Mouse (Mus musculus) CH12.LX (cell line): ENCODE data around the gene Nfe2l1. TPM values are rescaled to one million over a fixed set of nuclear protein-coding genes. Genes with fewer than 3 reads are reported as not detected.
A peak's percentile ranks its signal among the peaks of the same experiment; 100 is the strongest.

Experiments
- DNase-seq: peaks from one replicate; pipeline ENCODE4 v3.0.0-alpha.2; 2013; ENCODE audit errors: extremely low read depth
- H3K27ac ChIP-seq: 2 replicates; pipeline ENCODE4 v1.5.1; 2012; ENCODE audit warnings: low read depth, mild to moderate bottlenecking, control low read depth, moderate library complexity; ENCODE audit not compliant: insufficient read depth
- H3K27me3 ChIP-seq: replicated peaks from 2 replicates; pipeline ENCODE3; 2012; ENCODE audit warnings: inconsistent platforms
- H3K36me3 ChIP-seq, 2 experiments: replicated peaks in 1 of 2; 2 replicates each; pipeline versions ENCODE3 to v1.6.1; 2012; ENCODE audit warnings: inconsistent platforms in 1 of 2, low read length in 1 of 2, mild to moderate bottlenecking in 1 of 2, mixed read lengths in 1 of 2, moderate library complexity in 1 of 2; ENCODE audit not compliant: control insufficient read depth in 1 of 2, insufficient read depth in 1 of 2
- H3K4me1 ChIP-seq, 2 experiments: 2 replicates each; pipeline ENCODE4 v1.6.1; 2012; ENCODE audit warnings: inconsistent platforms in 1 of 2, moderate library complexity in 1 of 2; ENCODE audit not compliant: insufficient read depth in 2 of 2, control insufficient read depth in 1 of 2
- H3K4me2 ChIP-seq: 2 replicates; pipeline ENCODE4 v1.6.1; 2012; ENCODE audit warnings: low read depth, mild to moderate bottlenecking, control low read depth; ENCODE audit not compliant: poor library complexity, insufficient read depth, severe bottlenecking
- H3K4me3 ChIP-seq, 3 experiments: fragments of 150-350 bp in 1 of 3; sonication (generic) in 1 of 3; replicated peaks in 1 of 3; 2 replicates each; pipeline versions ENCODE3 to v1.5.1; 2011 to 2012; ENCODE audit warnings: low read depth in 2 of 3, low read length in 2 of 3, mild to moderate bottlenecking in 2 of 3, moderate library complexity in 2 of 3, control low read depth in 1 of 3, improper control_type of control experiment in 1 of 3, inconsistent platforms in 1 of 3, mixed read lengths in 1 of 3; ENCODE audit not compliant: poor library complexity in 1 of 3
- H3K79me2 ChIP-seq: replicated peaks from 2 replicates; pipeline ENCODE4 v1.6.1; 2012; ENCODE audit warnings: mild to moderate bottlenecking, moderate library complexity; ENCODE audit not compliant: control insufficient read depth, poor library complexity, insufficient read depth, severe bottlenecking; ENCODE audit errors: extremely low read depth
- H3K9ac ChIP-seq: 2 replicates; pipeline ENCODE4 v1.6.1; 2012; ENCODE audit warnings: low read depth, mild to moderate bottlenecking, control low read depth, moderate library complexity; ENCODE audit not compliant: insufficient read depth
- H3K9me3 ChIP-seq: replicated peaks from 2 replicates; pipeline ENCODE3; 2012; ENCODE audit warnings: low read length, inconsistent platforms, mixed read lengths
- BHLHE40 ChIP-seq: IDR thresholded peaks from 2 replicates; pipeline ENCODE4 v1.6.1; 2011; ENCODE audit warnings: mild to moderate bottlenecking, low read depth, low read length, improper control_type of control experiment
- CHD2 ChIP-seq: IDR thresholded peaks from 2 replicates; pipeline ENCODE4 v1.6.1; 2011; ENCODE audit warnings: low read length, improper control_type of control experiment
- CTCF ChIP-seq, 2 experiments: IDR thresholded peaks in 1 of 2; conservative IDR thresholded peaks in 1 of 2; 2 replicates each; pipeline ENCODE4 v1.5.1; 2011 to 2012; ENCODE audit warnings: low read depth in 2 of 2, low read length in 2 of 2, improper control_type of control experiment in 1 of 2, inconsistent platforms in 1 of 2, mild to moderate bottlenecking in 1 of 2, moderate library complexity in 1 of 2
- ELF1 ChIP-seq: IDR thresholded peaks from 2 replicates; pipeline ENCODE4 v1.6.1; 2014; ENCODE audit warnings: low read depth, mild to moderate bottlenecking, inconsistent platforms, low read length, improper control_type of control experiment
- ETS1 ChIP-seq: conservative IDR thresholded peaks from 2 replicates; pipeline ENCODE4 v1.6.1; 2012; ENCODE audit warnings: low read depth, mild to moderate bottlenecking, inconsistent platforms, low read length, improper control_type of control experiment, moderate library complexity
- HCFC1 ChIP-seq: IDR thresholded peaks from 2 replicates; pipeline ENCODE4 v1.6.1; 2012; ENCODE audit warnings: low read depth, mild to moderate bottlenecking, inconsistent platforms, low read length, improper control_type of control experiment
- IRF4 ChIP-seq: IDR thresholded peaks from 2 replicates; pipeline ENCODE4 v1.6.1; 2014; ENCODE audit warnings: low read depth, mild to moderate bottlenecking, inconsistent platforms, low read length, improper control_type of control experiment
- JUND ChIP-seq: conservative IDR thresholded peaks from 2 replicates; pipeline ENCODE4 v1.6.1; 2011; ENCODE audit warnings: low read depth, low read length, improper control_type of control experiment
- MAFK ChIP-seq: IDR thresholded peaks from 2 replicates; pipeline ENCODE4 v1.6.1; 2011; ENCODE audit warnings: low read length, improper control_type of control experiment; ENCODE audit not compliant: insufficient replicate concordance
- MAX ChIP-seq: IDR thresholded peaks from 2 replicates; pipeline ENCODE4 v1.6.1; 2011; ENCODE audit warnings: low read length, improper control_type of control experiment
- MEF2A ChIP-seq: IDR thresholded peaks from 2 replicates; pipeline ENCODE4 v1.6.1; 2014; ENCODE audit warnings: low read depth, mild to moderate bottlenecking, inconsistent platforms, low read length, improper control_type of control experiment, borderline replicate concordance
- MYC ChIP-seq: IDR thresholded peaks from 2 replicates; pipeline ENCODE4 v1.6.1; 2011; ENCODE audit warnings: low read depth, mild to moderate bottlenecking, improper control_type of control experiment, low read length
- NRF1 ChIP-seq: IDR thresholded peaks from 2 replicates; pipeline ENCODE4 v1.6.1; 2014; ENCODE audit warnings: low read depth, mild to moderate bottlenecking, inconsistent platforms, low read length, improper control_type of control experiment, moderate library complexity
- POLR2AphosphoS2 ChIP-seq: IDR thresholded peaks from 2 replicates; pipeline ENCODE4 v1.6.1; 2011; ENCODE audit warnings: low read depth, low read length, improper control_type of control experiment
- RAD21 ChIP-seq: IDR thresholded peaks from 2 replicates; pipeline ENCODE4 v1.6.1; 2011; ENCODE audit warnings: low read depth, mild to moderate bottlenecking, low read length, improper control_type of control experiment, moderate library complexity
- RCOR1 ChIP-seq: conservative IDR thresholded peaks from 2 replicates; pipeline ENCODE4 v1.6.1; 2012; ENCODE audit warnings: low read depth, mild to moderate bottlenecking, inconsistent platforms, low read length, improper control_type of control experiment
- SMC3 ChIP-seq: IDR thresholded peaks from 2 replicates; pipeline ENCODE4 v1.6.1; 2011; ENCODE audit warnings: low read depth, low read length, improper control_type of control experiment
- TBP ChIP-seq: conservative IDR thresholded peaks from 2 replicates; pipeline ENCODE4 v1.6.1; 2011; ENCODE audit warnings: low read depth, low read length, improper control_type of control experiment
- TCF12 ChIP-seq: IDR thresholded peaks from 2 replicates; pipeline ENCODE4 v1.6.1; 2014; ENCODE audit warnings: low read depth, mild to moderate bottlenecking, inconsistent platforms, low read length, improper control_type of control experiment
- ZC3H11A ChIP-seq: IDR thresholded peaks from 2 replicates; pipeline ENCODE4 v1.6.1; 2012; ENCODE audit warnings: low read depth, mild to moderate bottlenecking, inconsistent platforms, low read length, improper control_type of control experiment
- ZKSCAN1 ChIP-seq: IDR thresholded peaks from 2 replicates; pipeline ENCODE4 v1.6.1; 2012; ENCODE audit warnings: low read depth, inconsistent platforms, low read length, improper control_type of control experiment, borderline replicate concordance
- dilution Hi-C: fragments of 300-500 bp; cut with MboI; formaldehyde crosslinking; loops from 2 replicates; pipeline ENCODE4 v1.14.3; 2020; ENCODE audit warnings: low sequenced_read_pairs; ENCODE audit not compliant: extremely low pct_unique_long_range_greater_than_20kb, extremely low pct_ligation_motif_present
- in situ Hi-C: fragments of 300-500 bp; cut with MboI; formaldehyde crosslinking; loops from 3 replicates; pipeline ENCODE4 v1.14.3; 2019; ENCODE audit warnings: low sequenced_read_pairs, low pct_ligation_motif_present, low pct_unique_long_range_greater_than_20kb, mixed read lengths
- polyA plus RNA-seq: library from polyadenylated mRNA; unstranded; fragments of >175 nt; gene quantifications from 2 replicates; pipeline ENCODE4 v1.2.1, GENCODE M21; 2012; ENCODE audit warnings: low read depth; ENCODE audit not compliant: insufficient read length
- total RNA-seq, 2 experiments: library from RNA; depleted of rRNA; stranded (reverse); fragments of 300-350 nt in 1 of 2; fragments of >200 nt in 1 of 2; gene quantifications; 2 replicates each; pipeline ENCODE4 v1.2.3; 2012 to 2014

Gene Nfe2l1
- total and polyA plus RNA-seq, 3 experiments = 77.7 to 169 (median 145) TPM

- in situ Hi-C loops = loop anchor here (10.0 to 25.0 kb wide), 3 partner anchors 305 to 572 kb away; partner anchors contain the start of gene Hoxb6
- no peak overlapping the region for H3K4me3 ChIP-seq
- H3K27ac ChIP-seq = no peak overlapping the region
- no peaks in the 10 kb centered on the region for H3K36me3 ChIP-seq
- dilution Hi-C loops = no loop called here
- DNase-seq = peak; percentile 81
- no peak overlapping the region for H3K9ac ChIP-seq
- H3K4me2 ChIP-seq = no peak overlapping the region
- H3K9me3 ChIP-seq = no peaks in the 10 kb centered on the region
- H3K27me3 ChIP-seq = peaks cover 48% of the 10 kb centered on the region
- TF ChIP-seq SMC3 = peak; percentile 99
- TF ChIP-seq ZC3H11A = peak; percentile 77
- TF ChIP-seq RCOR1 = no peak
- peak; percentile 98 for TF ChIP-seq RAD21
- peak; percentile 21; the same call in 1 of the 2 replicates for TF ChIP-seq IRF4
- peak; percentile 90 to 98 for TF ChIP-seq CTCF (conservative IDR thresholded peaks at IDR 0.05 in 1 of 2, IDR thresholded peaks at IDR 0.05 in 1 of 2; ENCODE audit: low read depth in 2 of 2, low read length in 2 of 2)
- TF ChIP-seq ELF1 = no peak
- TF ChIP-seq HCFC1 = no peak
- TF ChIP-seq MEF2A = 0 out of 2 replicates have a peak, but pooled peaks have one; percentile 17
- no peaks in the 10 kb centered on the region for H3K79me2 ChIP-seq
- peaks cover 3 to 4% of the 10 kb centered on the region in 2 experiments; a peak in 2 of 4 replicates for H3K4me1 ChIP-seq
Observed at GRCm38 (mm10) chr11:96867149-96867548, 37.4 kb upstream of the Nfe2l1 start.

GRCm38 (mm10) chr11:96863206-96863995 lies 33.6 kb upstream of the Nfe2l1 start:
- peaks cover 31% of the 10 kb centered on the region for H3K27me3 ChIP-seq
- H3K36me3 ChIP-seq = no peaks in the 10 kb centered on the region
- H3K9me3 ChIP-seq = no peaks in the 10 kb centered on the region
- dilution Hi-C loops = no loop called here
- no peak for TF ChIP-seq ETS1
- TF ChIP-seq BHLHE40 = no peak
- no peak for TF ChIP-seq NRF1
- TF ChIP-seq JUND = no peak
- no peak for TF ChIP-seq TCF12
- TF ChIP-seq ZKSCAN1 = no peak
- TF ChIP-seq TBP = no peak
- TF ChIP-seq MAFK = no peak
- no peak for TF ChIP-seq CHD2
- TF ChIP-seq POLR2AphosphoS2 = no peak
- TF ChIP-seq MAX = no peak
- TF ChIP-seq MYC = no peak
- TF ChIP-seq MEF2A = no peak
- no peak overlapping the region for H3K4me3 ChIP-seq
- H3K9ac ChIP-seq = no peak overlapping the region
- no peak overlapping the region for H3K27ac ChIP-seq
- in situ Hi-C loops = loop anchor here (10.0 to 25.0 kb wide), 3 partner anchors 301 to 569 kb away; partner anchors contain the start of gene Hoxb6
- H3K79me2 ChIP-seq = no peaks in the 10 kb centered on the region
- peaks cover 18 to 30% of the 10 kb centered on the region in 2 experiments for H3K4me1 ChIP-seq
- H3K4me2 ChIP-seq = no peak overlapping the region
- DNase-seq = no peak
